Mouse (Mus musculus): ENCODE measurements around the gene Gm4553. TPM values are rescaled to one million over a fixed set of nuclear protein-coding genes. Genes with fewer than 3 reads are reported as not detected.

Gene Gm4553
- polyA plus RNA-seq (2012; rRNA removed; ENCODE audit: low replicate concordance): not detected in 2 replicates

DNA sequence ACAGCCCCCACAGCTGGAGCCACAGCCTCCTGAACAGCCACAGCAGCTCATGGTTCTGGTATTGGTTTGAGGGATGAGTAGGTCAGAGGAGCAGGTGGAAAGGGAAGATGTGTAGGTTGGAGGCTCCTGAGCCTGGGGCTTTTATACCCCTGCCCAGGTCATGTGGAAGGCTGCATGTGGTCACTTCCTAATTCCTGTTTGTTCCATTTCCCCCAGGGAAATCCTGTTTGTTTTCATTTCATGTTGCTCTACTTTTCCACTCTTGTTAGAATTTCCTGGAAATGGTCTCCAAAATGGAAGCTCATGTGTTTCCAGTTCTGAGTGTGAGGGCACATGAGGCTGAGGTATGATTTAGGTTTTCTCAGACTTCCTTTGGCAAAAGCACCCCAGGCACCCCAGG lies at the start of gene Gm4553:
TSS of gene Gm4553 (minus strand) at position 101 of the 400 bp plus-strand sequence.

GRCm38 (mm10) chr7:142211559-142211958 lies 46.0 kb upstream of the Gm4553 start, which contains the start of gene Gm7579:
Gm7579 (plus strand) TSS chr7:142211859.

GRCm38 (mm10) chr7:142201064-142201463 lies 35.5 kb upstream of the Gm4553 start, which contains the start of gene Krtap5-3:
Krtap5-3 (plus strand) TSS chr7:142201364.

DNA sequence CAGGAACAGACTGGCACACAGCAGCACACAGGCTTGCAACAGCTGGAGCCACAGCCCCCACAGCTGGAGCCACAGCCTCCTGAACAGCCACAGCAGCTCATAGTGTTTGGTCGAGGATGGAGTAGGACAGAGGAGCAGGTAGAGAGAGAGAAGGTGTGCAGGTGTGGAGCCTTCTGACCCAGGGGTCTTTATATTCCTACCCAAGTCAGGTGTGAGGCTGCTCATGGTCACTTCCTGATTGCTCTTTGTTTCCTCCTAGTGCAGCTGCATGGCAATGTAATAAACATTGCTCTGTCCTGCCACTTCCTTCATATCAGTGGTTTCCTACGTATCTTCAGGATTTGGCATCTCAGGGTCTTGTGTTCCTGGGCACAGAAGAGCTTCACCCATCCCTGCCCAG lies 24.8 kb upstream of the Gm4553 start, which contains the start of gene Gm10153:
TSS of gene Gm10153 (minus strand) at position 101 of the 400 bp plus-strand sequence.

DNA sequence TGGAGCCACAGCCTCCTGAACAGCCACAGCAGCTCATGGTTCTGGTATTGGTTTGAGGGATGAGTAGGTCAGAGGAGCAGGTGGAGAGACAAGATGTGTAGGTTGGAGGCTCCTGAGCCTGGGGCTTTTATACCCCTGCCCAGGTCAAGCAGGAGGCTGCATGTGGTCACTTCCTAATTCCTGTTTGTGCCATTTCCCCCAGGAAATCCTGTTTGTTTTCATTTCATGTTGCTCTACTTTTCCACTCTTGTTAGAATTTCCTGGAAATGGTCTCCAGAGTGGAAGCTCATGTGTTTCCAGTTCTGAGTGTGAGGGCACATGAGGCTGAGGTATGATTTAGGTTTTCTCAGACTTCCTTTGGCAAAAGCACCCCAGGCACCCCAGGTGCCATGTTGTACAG lies 10.4 kb upstream of the Gm4553 start, which contains the start of gene Krtap5-2:
TSS of gene Krtap5-2 (minus strand) at position 101 of the 400 bp plus-strand sequence.

GRCm38 (mm10) chr7:142157013-142157412 lies 8.5 kb downstream of the Gm4553 start, which contains the start of gene Gm29735:
Gm29735 (minus strand) TSS chr7:142157113.

GRCm38 (mm10) chr7:142144507-142144906 lies 21.0 kb downstream of the Gm4553 start, which contains the start of gene Gm45337:
Gm45337 (minus strand) TSS chr7:142144607.

GRCm38 (mm10) chr7:142135934-142136333 lies 29.6 kb downstream of the Gm4553 start, which contains the start of gene Gm39115:
Gm39115 (minus strand) TSS chr7:142136034.

GRCm38 (mm10) chr7:142120629-142121028 lies 44.9 kb downstream of the Gm4553 start, which contains the start of gene Gm45618:
Gm45618 (minus strand) TSS chr7:142120729.

Other genes with a start within 250 kb of the Gm4553 start
- 59.3 and 85.8 TPM in 2 replicates for gene Tollip, start 247.2 kb downstream of the Gm4553 start, polyA plus RNA-seq (2012; rRNA removed; ENCODE audit: low replicate concordance)
- gene Brsk2, start 216.0 kb downstream of the Gm4553 start, polyA plus RNA-seq (2012; rRNA removed; ENCODE audit: low replicate concordance): 0.13 and 0.22 TPM in 2 replicates
- gene Mob2, start 104.7 kb downstream of the Gm4553 start, polyA plus RNA-seq (2012; rRNA removed; ENCODE audit: low replicate concordance): 34.6 and 50.5 TPM in 2 replicates
- 5.9 and 13.7 TPM in 2 replicates for gene Dusp8, start 69.9 kb downstream of the Gm4553 start, polyA plus RNA-seq (2012; rRNA removed; ENCODE audit: low replicate concordance)
- gene Gm45618, start 45.0 kb downstream of the Gm4553 start, polyA plus RNA-seq (2012; rRNA removed; ENCODE audit: low replicate concordance): not detected in 2 replicates
- gene Gm39115, start 29.7 kb downstream of the Gm4553 start, polyA plus RNA-seq (2012; rRNA removed; ENCODE audit: low replicate concordance): not detected in 2 replicates
- not detected in 2 replicates for gene Gm45337, start 21.1 kb downstream of the Gm4553 start, polyA plus RNA-seq (2012; rRNA removed; ENCODE audit: low replicate concordance)
- not detected in 2 replicates for gene Gm29735, start 8.6 kb downstream of the Gm4553 start, polyA plus RNA-seq (2012; rRNA removed; ENCODE audit: low replicate concordance)
- gene Krtap5-2, start 10.3 kb upstream of the Gm4553 start, polyA plus RNA-seq (2012; rRNA removed; ENCODE audit: low replicate concordance): not detected in 2 replicates
- gene Gm10153, start 24.6 kb upstream of the Gm4553 start, polyA plus RNA-seq (2012; rRNA removed; ENCODE audit: low replicate concordance): not detected in 2 replicates
- not detected in 2 replicates for gene Krtap5-3, start 35.6 kb upstream of the Gm4553 start, polyA plus RNA-seq (2012; rRNA removed; ENCODE audit: low replicate concordance)
- not detected in 2 replicates for gene Gm7579, start 46.1 kb upstream of the Gm4553 start, polyA plus RNA-seq (2012; rRNA removed; ENCODE audit: low replicate concordance)
- not detected in 2 replicates for gene Krtap5-5, start 64.2 kb upstream of the Gm4553 start, polyA plus RNA-seq (2012; rRNA removed; ENCODE audit: low replicate concordance)
- not detected in 2 replicates for gene Gm40460, start 75.3 kb upstream of the Gm4553 start, polyA plus RNA-seq (2012; rRNA removed; ENCODE audit: low replicate concordance)
- gene Gm2431, start 92.6 kb upstream of the Gm4553 start, polyA plus RNA-seq (2012; rRNA removed; ENCODE audit: low replicate concordance): not detected in 2 replicates
- not detected in 2 replicates for gene Gm4559, start 108.6 kb upstream of the Gm4553 start, polyA plus RNA-seq (2012; rRNA removed; ENCODE audit: low replicate concordance)
- gene Krtap5-1, start 131.4 kb upstream of the Gm4553 start, polyA plus RNA-seq (2012; rRNA removed; ENCODE audit: low replicate concordance): not detected in 2 replicates
- not detected in 2 replicates for gene Krtap5-4, start 137.8 kb upstream of the Gm4553 start, polyA plus RNA-seq (2012; rRNA removed; ENCODE audit: low replicate concordance)
- 13.7 and 26.3 TPM in 2 replicates for gene Ifitm10, start 208.0 kb upstream of the Gm4553 start, polyA plus RNA-seq (2012; rRNA removed; ENCODE audit: low replicate concordance)
- gene Gm49369, start 216.9 kb upstream of the Gm4553 start, polyA plus RNA-seq (2012; rRNA removed; ENCODE audit: low replicate concordance): 0.76 TPM in 1 of 2 replicates, not detected in the other
- 1,489 and 1,921 TPM in 2 replicates for gene Ctsd, start 222.3 kb upstream of the Gm4553 start, polyA plus RNA-seq (2012; rRNA removed; ENCODE audit: low replicate concordance)

Measured in mammary gland, adult 2 months (tissue).